Mouse (Mus musculus): ENCODE measurements around the gene Mpnd.

Mpnd gene

DNA sequence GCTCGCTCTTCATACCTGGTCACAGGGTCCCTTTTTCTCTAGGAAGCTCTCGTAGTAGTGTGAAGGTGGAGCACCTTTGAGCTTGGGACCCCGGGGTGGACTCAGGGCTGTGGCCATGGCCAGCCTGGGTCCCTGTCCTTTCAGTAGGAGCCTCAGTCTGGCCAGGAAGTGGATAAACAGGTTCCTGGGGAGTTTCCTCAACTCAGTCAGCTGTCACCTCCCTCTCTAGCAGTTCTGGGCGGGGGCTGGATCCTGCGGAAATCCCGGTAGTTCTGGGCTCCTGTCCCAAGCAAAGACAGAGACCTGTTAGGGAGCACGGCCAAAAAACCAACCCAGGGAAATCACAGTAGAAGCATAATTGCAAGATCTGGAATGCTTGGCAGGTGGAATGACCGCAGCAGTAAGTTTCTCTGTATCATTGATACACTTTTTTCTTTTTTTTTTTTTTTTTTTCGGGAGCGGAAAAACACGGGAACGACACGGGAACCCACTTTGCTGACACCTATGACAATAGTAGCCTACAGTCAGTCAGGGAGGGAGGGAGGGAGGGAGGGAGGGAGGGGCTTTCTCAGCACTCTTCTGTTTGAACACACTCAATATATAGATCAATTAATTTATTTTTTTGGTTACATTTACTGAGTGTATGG lies at the start of gene Mpnd, which contains the start of gene Stap2:
Mpnd (plus strand) TSS at position 297 of the 647 bp plus-strand sequence.
Stap2 (minus strand) TSS at position 170 of the 647 bp plus-strand sequence.
- DNase-seq (ENCODE audit: low read depth, low spot score): peak; percentile 67

DNA sequence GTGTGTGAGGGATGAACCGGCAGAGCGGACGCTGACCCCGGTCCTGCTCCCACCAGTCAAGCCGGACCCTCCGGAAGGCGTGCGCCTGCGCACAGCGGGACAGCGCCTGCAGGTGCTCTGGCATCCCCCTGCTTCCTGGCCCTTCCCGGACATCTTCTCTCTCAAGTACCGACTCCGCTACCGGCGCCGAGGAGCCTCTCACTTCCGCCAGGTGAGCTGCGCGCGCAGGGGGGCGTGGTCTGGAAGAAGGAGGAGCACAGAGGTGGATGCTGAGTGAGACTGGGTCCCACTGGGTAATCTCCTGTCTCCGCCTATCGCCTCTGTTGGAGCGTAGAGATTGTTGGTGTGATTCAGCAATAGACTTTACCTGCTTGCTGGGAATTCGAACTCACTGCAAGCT lies 49.4 kb upstream of the Mpnd start:
- peak; percentile 96 for DNase-seq (ENCODE audit: low read depth, low spot score)

DNA sequence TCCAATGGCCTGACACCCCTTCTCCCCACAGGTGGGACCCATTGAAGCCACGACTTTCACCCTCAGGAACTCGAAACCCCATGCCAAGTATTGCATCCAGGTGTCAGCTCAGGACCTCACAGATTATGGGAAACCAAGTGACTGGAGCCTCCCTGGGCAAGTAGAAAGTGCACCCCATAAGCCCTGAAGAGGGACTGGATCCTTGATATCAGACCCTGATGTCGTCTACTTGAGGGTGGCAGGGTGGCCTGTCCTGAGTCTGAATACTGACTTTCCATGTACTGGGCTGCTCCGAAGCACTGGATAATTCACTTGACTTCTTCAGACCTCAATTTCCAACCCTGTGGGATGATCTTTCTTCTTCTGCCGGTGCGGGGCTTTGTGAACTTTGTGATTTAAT lies 48.9 kb upstream of the Mpnd start:
- DNase-seq (ENCODE audit: low read depth, low spot score): no peak

DNA sequence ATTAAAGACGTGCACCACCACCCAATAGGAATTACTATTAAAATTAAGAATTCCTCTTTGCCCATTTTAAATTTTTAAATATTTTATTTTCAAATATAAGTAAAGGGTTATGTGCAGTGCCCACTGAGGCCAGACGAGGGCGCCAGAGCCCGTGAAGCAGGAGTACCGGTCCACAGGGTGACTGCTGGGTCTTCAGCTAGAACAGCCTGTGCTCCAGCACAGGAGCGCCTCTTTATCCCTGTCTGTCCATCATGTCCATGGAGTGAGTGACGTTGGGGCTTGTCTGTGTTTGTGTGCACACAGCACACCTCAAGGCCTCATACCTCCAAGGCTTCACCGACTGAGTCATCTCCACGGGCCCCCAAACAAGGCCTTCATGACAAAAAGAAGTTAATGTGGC lies 48.3 kb upstream of the Mpnd start:
- peak; percentile 73 for DNase-seq (ENCODE audit: low read depth, low spot score)

DNA sequence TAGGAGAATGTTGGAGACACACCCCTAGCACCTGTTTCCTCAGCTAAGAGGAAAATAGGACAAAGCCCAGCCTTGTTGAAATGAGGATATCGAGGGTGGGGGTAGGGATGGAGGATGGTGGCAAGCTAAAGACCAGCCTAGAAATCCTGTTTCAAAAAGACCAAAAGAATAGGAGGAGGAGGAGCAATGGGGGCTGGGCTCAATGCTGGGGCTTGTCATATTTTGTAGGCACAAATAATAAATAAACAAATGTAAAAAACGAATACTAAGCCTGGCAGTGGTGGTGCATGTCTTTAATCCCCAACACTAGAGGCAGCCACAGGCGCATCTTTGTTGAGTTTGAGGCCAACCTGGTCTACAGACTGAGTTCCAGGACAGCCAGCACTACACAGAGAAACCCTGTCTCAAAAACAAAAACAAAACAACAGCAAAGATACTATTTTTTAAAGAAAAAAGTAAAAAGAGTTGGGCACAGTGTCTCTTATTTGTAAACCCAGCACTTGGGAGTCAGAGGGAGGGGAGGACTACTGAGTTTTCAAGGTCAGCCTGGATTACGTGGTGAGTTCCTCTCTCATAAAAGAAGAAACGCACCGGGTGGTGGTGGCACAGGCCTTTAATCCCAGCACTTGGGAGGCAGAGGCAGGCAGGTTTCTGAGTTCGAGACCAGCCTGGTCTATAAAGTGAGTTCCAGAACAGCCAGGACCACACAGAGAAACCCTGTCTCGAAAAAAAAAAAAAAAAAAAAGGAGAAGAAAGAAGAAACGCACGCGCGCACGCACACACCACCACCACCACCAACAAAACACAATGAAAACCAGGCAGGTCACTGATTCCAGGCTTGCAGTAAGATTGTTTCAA lies 47.6 kb upstream of the Mpnd start:
- no peak for DNase-seq (ENCODE audit: low read depth, low spot score)

DNA sequence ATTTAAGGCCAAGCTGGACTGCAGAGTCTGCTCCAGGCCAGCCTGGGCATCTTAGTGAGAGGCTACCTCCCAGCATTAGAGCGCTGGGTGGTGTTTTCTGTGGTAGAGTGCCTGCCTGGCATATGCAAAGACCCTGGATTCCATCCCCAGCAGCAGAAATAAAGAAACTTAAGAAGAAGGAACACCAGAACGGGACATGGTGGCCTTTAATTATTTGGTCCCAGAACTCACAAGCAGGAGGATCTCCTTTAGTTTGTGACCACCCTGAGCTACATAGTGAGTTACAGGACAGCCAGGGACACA lies 47.0 kb upstream of the Mpnd start:
- peak; percentile 39 for DNase-seq (ENCODE audit: low read depth, low spot score)

DNA sequence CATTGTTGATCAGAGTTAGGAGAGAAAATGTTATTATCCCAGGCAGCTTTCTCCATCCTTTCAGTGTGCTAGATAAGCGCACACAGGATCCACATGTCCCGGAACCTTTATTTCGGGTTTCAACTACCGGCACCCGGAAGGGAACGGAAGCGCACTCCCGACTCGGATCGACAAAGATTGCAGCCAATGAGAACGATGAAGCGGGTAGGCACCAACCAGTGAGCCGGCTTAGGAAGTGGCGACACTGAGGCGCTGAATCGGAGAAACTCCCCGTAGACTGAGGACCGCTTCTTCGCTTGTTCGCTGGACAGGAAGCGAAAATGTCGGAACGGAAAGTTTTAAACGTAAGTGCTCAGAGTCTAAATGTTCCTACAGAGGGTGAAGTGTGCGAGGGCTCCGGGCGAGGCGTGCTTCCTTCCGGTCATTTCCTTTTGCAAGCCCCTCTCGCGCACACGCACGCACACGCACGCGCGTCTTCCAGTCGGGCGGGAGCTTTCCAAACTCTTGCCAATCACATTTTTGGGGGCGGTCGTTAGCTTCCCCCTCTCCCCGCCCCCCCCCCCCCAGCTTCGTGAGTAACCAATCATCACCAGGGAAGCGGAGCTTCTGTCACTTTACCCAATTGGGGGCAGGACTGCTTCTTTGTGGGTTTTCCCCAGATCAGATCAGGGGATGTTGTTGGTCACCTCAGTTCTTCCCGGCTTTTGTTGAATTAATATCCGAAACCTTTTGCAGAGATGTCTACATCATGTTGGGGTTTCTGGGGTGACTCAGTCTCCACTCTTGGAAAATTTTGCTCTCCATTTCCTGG lies 46.4 kb upstream of the Mpnd start, which contains the start of gene Yju2:
Yju2 (plus strand) TSS at position 182 of the 811 bp plus-strand sequence.
- DNase-seq (ENCODE audit: low read depth, low spot score): peak; percentile 98

DNA sequence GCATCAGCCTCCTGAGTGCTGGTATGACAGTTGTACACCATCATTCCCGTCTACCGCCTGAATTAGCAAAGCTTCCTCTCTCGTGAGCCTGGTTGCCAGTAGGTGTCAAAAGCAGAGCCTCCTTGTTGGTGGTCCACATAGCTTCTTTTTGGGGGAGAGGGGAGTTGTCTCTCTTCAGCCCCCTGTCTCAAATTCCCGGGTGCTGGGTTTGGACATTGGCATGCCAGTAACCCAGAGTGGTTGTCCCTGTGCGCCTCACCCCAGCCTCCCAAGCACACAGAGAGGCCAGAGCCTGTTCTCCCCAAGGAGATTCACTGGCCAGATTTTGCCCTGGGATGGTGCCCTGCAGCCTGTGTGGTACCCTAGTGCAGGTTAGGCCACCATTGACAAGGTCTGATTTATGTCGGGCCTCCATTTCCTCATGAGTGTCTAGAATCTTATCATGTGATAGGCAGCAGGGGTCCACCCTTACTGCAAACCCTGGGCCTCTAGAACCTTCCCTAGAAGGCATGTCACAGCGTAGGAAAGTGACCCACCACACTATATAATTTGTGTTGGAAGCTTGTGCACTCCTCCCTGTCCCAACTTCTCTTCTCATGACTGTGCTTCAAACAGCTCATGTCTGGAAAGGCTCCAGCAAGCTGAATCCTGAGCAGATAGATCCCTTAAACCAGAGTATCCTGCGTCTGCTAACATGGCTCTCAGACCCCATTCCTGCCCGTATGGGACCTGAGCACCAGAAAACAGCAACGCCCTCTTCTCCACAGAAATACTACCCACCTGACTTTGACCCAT lies 45.4 kb upstream of the Mpnd start:
- no peak for DNase-seq (ENCODE audit: low read depth, low spot score)

DNA sequence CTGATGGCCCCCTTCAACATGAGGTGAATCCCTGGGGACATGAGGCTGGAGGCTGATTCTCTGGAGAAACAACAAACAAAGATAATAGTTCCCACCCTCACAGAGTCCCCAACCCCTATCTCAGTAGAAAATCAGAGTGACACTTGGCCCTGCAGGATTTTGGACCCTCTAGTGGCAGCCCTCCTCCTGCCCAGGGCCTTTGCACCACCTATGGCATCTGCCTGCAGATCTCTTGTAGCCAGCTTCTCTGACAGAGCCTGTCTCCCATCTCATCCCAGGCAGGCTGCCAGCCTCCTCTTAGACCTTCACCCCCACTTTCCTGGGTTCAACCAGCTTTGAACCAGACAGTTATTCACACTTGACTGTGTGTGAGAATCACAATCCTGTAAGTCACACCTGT lies 44.7 kb upstream of the Mpnd start:
- no peak for DNase-seq (ENCODE audit: low read depth, low spot score)

DNA sequence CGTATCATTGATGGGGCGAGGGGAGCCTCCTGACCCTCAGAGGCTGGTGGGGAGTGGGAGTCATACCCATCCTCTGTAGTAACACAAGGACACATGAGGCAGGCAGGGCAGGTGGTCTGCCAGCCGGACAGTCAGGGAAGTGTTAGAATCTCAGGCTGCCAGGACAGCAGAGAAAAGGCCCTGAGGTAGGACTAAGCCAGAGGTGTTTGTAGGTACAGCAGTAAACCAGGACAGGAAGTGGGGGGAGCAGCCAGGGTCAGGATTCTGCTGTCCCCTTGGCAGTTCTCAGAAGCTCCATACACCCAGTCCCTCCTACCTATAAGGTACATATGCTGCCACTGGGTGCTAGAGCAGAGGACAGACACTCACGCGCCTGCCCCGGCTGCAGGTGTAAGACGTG lies 43.9 kb upstream of the Mpnd start:
- no peak for DNase-seq (ENCODE audit: low read depth, low spot score)

DNA sequence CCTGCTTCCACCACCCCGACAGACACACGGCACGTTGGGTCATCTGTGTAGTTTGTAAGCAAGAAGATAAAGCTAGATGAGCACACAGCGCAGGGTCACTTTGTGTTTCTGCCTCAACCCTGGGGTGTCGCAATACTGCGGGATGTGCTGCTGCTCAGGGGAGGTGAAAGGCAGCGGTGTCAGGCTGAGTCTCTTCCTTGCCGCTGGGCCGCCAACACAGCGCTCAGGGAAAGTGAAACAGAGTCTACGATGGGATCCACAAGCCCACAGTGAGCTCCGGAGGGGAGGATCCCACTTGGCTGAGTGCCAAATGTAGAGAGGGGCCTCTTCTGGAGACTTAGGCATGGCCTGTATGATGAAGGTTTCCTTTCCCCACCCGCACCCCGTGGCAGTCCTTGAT lies 42.3 kb upstream of the Mpnd start:
- no peak for DNase-seq (ENCODE audit: low read depth, low spot score)

DNA sequence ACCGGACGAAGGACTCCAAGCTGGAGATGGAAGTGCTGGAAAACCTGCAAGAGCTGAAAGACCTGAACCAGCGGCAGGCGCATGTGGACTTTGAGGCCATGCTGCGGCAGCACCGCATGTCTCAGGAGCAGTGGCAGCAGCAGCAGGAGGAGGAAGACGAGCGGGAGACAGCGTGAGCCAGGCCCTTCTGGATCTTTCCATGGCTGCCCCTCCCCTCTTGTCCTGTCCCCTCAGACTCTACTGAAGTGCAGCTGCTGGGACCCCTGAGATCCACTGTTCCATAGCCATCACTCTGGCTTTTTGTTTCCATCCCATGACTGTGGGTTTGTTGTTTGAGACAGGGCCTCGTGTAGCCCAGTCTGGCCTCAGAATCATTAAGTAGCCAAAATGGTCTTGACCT lies 41.0 kb upstream of the Mpnd start:
- no peak for DNase-seq (ENCODE audit: low read depth, low spot score)

DNA sequence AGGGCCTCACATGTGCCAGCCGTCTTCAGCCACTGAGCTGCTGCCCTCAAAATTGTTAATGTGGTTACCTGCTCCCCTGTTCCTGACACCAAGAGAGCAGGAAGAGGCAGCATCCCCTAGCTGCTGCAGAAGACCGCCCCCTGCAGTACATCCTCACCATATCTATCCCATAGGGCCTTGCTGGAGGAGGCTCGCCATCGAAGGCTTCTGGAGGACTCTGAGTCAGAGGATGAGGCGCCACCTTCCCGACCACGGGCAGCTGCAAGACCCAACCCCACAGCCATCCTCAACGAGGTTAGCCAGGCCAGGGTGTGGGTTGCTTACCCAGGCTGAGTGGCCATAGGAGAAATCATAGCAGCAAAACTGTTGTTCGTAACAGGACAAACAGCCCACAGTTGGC lies 40.5 kb upstream of the Mpnd start:
- no peak for DNase-seq (ENCODE audit: low read depth, low spot score)

DNA sequence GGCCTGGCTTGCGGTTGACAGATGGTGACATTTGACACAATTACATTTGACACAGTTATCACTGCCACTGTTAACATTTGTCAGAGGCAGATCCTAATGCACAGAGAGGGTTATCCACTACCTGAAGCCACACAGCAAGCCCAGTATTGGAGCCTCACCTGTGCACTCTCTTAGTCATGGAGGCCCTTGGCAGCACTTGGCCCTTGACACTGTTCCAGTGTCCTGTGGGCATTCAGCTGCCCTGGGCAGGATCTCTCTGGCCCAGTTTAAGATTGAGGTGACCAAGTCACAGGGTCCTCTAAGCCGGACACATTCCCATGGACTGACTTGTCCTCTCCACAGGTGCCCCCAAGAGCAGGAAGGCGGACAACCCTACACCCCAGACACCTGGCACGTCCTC lies 38.3 kb upstream of the Mpnd start:
- no peak for DNase-seq (ENCODE audit: low read depth, low spot score)

DNA sequence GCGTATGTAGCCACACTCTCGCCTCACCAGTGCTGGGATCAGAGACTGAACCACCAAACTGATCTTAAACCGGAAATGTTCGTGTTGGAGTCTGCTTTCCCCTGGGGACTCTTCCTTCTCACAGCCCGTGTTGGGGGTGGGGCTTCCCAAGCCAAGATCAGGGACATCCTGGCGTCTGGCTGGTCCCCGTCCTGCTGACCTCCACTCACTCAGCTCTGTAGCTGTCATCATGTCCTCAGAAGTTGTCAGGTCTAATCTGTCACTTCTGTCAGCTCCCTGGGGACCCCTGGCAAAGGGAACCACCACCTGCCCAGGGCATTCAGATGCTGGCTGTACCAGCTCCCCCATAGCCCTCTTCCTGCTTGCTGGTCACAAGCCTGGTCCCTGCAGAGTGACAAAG lies 37.3 kb upstream of the Mpnd start:
- no peak for DNase-seq (ENCODE audit: low read depth, low spot score)

DNA sequence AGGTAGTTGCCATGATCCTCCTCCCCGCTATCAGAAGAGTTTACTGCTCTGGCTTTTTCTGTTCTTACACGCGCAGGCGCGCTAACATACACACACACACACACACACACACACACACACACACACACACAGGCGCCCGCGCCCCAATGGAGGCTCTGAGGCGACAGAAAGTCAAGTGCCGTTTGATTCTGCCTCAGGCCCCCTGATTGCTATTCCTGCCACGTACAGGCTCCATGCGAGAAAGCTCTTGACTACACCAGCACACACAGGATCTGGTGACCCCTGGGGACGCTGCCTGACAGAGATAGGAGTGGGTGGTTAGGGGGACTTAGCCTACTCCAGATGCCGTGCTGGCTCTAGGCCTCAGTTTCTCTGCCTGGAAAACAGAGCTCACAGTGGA lies 36.0 kb upstream of the Mpnd start:
- DNase-seq (ENCODE audit: low read depth, low spot score): no peak

DNA sequence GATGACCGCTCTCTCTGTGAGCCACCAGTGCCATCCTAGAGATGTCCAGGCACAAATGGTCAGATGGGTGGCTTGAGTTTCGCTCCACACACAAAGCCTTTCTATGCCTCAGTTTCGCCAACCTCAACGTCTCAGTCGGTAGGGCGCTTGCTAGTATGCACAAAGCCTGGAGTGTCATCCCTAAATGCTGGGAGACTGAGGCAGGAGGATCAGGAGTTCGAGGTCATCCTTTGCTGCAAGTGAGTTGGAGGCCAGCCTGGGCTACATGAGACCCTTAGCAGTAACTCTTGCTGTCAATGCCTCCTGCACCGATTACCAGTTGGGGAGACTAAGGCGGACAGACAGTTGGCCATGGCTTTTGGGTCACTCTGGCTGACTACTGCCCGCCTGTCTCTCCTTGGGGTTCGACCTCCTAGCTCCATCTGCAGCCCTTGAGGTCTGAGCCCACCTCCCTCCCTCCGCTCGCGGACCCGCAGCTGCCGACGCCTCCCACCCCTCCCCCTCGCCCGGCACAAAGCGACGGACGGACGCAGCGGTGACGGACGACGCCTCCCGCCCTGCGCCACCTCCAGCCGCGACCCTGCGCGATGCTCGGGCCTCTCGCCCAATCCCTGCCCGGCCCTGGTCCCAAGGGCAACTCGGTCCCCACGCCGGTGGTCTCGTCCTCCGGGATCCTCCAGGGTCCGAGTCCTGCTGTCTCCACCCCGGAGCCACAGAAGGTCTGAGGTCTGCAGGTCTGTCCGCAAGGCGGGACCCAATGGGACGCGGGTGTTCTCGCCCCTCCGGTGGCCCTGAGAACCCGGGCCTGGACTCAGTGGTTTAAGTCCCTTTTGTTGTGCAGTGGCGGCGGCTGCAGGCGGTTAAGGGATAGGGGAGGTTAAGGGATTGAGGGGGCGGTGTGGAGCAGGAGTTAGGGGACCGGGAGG lies 35.3 kb upstream of the Mpnd start, which contains the start of gene Shd:
Shd (plus strand) TSS at position 502 of the 926 bp plus-strand sequence.
- no peak for DNase-seq (ENCODE audit: low read depth, low spot score)

DNA sequence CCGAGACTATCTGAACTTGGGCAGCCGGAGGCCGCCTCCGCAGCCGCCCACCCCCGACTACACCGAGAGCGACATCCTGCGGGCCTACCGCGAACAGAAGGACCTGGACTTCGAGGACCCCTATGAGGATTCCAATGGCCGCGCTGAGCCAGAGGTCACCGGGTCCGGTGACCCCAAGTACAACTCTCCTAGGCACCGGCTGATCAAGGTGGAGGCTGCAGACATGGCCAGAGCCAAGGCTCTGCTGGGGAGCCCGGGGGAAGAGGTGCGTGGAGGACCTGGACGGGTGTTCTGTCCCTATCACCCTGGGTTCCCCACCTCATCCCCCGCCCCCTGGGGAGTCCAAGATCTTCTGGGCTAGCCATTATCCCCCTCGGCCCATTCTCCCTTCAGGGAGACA lies 34.1 kb upstream of the Mpnd start:
- no peak for DNase-seq (ENCODE audit: low read depth, low spot score)

DNA sequence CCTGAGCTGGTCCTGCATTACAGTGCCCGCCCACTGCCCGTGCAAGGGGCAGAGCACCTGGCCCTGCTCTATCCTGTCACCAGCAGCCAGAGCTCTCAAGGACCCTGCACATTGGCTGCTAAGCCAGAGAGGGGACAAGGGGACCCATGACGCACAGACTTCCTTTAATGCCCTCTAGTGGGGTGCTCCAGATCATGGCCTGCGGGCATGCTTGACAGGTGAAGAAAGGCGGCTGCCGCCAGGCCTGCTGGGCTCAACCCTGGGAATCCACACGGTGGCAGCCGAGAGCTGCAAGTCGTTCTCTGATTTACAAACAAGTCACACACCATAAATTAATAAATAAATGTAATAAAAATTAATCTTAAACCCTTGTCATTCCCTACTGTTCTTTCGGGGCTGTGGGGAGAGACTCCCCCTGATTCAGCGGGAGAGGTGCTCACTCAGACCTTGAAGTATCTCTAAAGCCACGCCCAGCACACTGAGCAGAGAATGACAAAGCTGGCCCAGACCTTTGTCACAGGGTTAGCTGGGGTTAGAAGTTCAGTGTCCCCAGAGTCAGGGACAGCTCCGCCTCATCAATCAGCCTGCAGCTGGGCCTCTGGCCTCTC lies 29.2 kb upstream of the Mpnd start:
- peak; percentile 83 for DNase-seq (ENCODE audit: low read depth, low spot score)

DNA sequence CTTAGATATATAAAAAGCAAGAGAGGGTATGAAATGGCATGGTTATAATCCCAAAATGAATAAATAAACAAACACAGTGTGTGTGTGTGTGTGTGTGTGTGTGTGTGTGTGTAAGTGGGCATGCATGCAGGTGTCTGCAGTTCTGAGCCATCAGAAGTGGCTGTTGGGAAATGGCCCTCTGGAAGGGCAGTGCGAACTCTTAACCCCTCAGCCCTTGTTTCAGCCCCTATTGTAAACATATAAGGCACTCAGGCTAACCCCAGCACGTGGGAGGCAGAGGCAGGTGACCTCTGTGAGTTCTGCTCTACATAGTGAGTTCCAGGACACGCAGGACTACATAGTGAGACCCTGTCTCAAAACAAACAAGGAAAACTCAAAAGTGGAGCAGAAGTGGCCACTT lies 28.2 kb upstream of the Mpnd start:
- DNase-seq (ENCODE audit: low read depth, low spot score): no peak
